Mouse (Mus musculus) neural tube, embryonic 10.5 days (tissue): Measurements from ENCODE around the gene Borcs7.

Experiments used
- DNase-seq: peaks from one replicate; pipeline ENCODE4 v3.0.0-alpha.2; 2017; ENCODE audit warnings: low spot score; ENCODE audit errors: extremely low spot score

Gene Borcs7

DNA sequence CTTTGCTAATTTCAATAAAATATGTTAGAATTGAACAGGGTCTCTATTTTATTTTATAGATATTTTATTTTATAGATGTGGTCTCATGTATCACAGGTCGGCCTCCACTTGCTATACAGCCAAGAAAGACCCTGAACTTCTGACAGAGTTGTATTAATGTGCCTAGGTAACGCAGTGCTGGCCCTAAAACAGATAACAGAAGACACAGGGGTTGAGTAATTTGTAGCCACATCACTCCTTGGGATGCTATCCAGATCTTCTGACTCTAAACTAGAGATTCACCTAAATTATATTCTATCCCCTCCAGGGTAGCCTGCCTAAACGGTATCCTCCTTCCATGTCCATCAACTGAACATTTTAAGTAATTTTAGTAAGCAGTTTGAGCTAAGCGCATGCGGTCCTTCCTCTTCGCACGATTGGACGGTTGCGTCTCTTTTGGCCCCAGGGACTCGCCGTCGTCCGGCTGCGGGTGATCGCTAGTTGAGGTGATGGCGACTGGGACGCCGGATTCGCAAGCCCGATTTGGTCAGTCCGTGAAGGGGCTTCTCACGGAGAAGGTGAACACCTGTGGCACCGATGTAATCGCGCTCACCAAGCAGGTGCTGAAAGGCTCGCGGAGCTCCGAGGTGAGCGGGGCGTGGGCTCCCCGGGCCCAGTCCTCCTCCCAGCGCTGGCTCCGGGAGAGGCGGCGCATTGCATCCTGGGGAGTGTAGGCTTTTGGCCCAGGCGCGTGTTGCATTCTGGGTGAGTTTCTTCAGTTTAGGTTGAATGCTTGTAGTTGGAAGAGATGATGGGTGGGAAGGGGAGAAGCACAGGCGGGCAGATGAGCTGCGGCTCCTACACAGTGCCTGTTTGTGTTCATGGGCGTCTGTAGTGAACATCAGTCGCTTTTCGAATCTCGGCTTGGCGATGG lies at the start of gene Borcs7:
Gene Borcs7 (plus strand): TSS at position 447 of the 913 bp plus-strand sequence.
- peak; percentile 87 for DNase-seq

- no peak for DNase-seq
Measured at GRCm38 (mm10) chr19:46640780-46641179, 48.9 kb upstream of the Borcs7 start.

GRCm38 (mm10) chr19:46641420-46642085 lies 48.2 kb upstream of the Borcs7 start:
- DNase-seq = no peak

DNA sequence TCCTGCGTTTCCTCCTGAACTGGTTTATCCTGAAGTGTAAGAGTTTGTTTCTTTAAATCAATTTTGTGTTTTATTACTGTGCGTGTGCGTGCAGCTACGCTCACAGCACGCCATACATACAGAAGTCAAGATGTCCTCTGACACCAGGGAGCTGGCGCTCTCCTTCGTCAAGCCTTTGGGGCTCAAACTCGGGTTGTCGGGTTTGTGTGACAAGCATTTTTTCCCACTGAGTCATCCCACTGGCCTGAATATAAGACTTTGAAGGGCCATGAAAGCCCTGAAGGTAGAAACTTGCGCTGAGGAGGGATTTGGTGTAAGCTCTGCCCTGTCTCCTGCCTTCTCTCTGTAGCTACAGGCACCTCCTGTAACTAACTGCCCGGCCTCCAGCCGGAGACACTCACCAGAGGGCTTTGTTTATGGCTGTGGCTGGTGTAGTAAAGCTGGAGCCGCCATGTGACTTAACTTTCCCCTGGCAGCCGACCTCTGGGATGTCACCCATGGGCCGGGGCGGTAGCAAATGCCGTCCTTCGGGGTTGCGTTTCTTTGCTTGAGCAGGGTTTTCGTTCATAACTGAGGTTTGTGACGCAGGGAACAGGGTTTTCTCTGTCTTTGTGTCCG lies 47.5 kb upstream of the Borcs7 start:
- DNase-seq = no peak

- no peak for DNase-seq
Measured at GRCm38 (mm10) chr19:46643236-46643635, 46.5 kb upstream of the Borcs7 start.

GRCm38 (mm10) chr19:46644343-46644792 lies 45.3 kb upstream of the Borcs7 start:
- DNase-seq = no peak

GRCm38 (mm10) chr19:46644793-46645602 lies 44.7 kb upstream of the Borcs7 start:
- DNase-seq = no peak

DNA sequence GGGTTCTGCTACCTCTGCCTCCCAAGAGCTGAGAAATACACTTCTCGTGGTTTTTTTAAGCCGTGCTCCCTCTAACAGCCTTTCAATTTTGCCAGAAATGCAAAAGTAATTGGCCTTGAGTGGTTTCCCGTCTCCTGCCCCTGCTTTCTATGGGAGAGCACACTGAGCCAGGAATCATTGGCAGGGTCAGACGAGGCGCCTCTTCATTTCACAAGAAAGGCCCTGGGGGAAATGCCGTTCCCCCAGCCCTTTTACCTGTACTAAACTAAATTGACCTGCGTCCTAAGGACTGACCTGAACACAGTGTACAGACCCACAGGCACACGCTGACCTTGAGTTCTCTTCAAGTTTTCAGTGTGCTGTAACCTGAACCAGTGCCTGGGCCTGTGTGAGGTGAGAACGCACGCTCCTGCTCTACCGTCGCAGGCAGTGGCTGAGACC lies 43.6 kb upstream of the Borcs7 start:
- DNase-seq = no peak

DNA sequence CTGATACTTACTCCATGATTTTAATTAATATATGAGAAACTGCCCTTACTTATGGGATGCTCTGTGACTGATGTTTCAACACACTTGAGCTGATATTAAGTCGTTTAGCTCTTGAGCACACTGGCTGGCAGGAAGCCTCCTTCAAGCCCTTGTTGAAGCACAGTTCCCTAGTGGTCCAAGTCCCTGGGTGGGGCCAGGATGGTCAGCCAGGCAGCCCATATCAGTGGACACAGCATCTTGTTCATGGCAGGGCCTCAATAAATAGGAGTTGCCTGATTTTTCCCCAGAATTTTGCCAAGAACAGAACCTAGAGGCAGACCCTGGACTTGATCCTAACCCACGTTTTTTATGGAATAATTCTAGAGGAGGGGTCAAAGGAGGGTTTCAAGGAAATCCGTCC lies 42.5 kb upstream of the Borcs7 start:
- no peak for DNase-seq

DNA sequence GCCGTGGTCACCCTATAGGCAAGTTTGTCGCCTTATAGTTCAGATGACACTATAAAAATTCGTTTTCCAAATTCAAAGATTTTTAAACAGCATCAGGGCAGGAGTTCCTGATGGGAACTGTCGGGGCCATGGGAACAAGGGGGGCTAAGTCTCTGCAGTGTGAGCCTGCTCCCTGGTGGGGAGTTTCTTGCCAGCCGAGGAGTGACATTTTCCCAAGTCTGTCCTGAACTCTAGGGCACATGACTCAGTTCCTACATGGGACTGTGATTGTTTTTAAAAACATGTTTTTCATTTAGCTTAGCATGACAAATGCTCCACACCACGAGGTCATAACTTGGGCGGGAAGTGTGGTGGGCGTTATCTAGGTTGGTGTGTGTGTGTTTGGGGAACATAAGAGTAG lies 41.9 kb upstream of the Borcs7 start:
- DNase-seq = no peak

DNA sequence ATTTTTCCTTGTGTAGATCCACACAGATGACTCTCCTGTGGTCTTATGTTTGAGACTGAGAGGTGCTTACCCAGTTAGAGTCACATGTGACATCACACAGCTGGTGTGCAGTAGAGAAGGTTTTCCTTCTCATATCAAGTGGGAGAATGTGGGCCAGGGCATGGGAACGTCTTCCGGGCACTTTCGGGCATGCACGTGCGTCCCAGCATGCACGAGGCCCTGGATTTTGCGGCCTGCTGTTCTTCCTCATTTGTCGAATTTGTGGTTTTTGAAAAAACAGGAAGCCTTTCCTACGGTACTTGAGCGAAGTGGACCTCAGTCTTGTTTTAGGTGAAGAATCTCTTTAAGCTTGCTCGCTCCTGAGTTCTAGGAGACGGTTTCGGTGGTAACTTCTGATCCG lies 41.1 kb upstream of the Borcs7 start:
- no peak for DNase-seq

DNA sequence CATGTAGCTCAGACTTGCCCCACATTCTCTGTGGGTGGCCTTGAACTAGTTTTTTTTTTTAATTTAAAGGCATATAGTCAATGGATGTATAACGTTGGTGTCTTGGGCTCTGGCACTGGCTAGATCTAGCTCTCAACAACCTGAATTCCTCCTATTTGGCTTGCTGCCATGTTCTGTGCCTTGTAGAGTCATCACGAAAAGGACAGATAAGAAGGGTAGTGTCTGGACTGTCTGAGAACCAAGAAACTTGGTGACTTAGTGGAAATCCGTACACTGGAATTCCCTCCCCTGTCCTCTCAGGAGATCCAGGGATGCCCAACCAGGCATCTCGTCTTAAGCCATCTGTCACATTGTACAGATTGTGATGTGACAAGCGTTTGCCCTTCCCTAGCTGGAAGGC lies 36.5 kb upstream of the Borcs7 start:
- DNase-seq = no peak

- DNase-seq = no peak
Measured at GRCm38 (mm10) chr19:46653616-46654235, 36.0 kb upstream of the Borcs7 start.

DNA sequence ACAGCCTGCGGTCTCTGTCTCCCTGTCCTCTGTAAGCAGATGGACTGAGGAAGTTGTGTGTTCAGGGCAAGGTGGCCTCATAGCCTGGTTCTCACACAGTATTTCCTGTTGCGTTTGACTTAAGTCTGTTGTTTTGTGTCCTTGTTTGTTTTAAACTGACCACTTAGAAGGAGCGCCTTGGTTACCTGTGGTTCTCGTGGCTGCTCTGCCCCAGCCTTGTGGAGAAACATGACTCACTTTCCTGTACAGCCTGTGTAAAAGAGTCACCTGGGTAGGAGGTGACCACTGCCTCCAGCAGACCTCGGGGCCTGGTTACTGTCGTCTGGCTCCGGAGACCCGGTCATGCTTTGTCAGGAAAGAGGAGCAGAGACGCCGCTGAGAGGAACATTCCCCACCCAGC lies 34.1 kb upstream of the Borcs7 start:
- no peak for DNase-seq

GRCm38 (mm10) chr19:46656151-46656840 lies 33.4 kb upstream of the Borcs7 start:
- no peak for DNase-seq

DNA sequence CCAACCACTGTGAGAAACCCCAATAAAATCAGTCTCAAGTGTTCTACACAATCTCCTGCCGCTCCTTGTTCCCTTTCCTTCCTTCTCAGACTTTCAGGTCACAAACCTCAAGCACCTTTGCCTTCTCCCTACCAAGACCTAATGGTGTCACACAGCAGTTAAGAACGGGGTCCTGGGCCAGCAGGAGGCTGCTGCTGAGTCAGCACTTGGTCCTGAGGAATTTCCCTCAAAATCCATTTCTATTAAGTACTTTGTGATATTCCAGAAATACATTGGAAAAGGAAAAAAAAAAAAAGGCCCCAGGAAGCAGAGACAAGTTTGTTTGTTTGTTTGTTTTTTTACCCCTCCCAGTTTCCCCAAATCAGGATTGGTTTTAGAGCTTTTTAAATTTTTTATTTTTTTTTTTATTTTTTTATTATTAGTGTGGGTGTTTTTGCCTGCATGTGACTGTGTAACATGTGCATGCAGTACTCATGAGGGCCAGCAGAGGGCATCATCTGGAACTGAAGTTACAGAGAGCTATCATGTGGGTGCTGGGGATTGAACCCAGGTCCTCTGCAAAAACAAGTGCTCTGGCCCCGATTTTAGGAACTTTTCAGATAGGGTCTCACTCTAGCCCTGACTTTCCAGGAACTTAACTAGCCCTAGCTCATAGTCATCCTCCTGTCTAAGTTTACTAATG lies 32.2 kb upstream of the Borcs7 start:
- no peak for DNase-seq

DNA sequence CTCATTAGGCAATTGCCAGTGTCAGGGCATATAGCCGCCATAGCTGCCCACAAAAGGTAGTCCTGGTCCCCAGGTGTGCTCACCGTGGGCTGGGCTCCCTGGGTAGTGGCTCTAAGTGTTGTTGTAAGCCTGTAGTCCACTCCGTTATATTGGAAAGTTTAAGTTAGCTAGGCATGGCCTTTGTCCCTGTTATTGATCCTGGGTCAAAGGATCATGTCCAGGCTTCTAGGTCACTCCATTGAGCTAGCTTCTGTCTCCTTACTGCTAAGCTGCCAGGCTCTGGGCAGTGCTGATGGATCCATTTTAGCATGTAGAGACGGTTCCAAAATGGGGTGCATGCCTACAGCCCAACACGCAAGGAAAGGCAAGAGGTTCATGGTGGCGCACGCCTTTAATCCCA lies 31.4 kb upstream of the Borcs7 start:
- no peak for DNase-seq

DNA sequence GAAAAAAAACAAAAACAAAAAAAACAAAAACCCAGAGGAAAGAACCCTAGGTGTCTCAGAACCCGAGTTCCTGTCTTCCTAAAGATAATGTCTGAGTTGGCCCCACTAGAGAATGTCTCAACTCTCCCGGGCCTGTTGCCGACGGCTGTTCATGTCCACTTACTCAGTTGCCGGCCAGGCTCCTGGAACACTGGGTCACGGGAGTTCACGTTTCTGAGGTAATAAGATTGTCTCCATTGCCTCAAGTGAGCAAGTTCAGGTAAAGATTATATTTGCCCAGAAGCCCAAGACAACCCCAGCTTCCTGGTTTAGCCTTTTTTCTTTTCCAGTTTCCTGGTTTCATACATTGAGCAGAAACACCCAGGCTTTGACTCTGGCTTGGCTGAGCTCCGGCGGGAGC lies 30.9 kb upstream of the Borcs7 start:
- DNase-seq = no peak

- DNase-seq = no peak
Measured at GRCm38 (mm10) chr19:46661511-46661910, 28.2 kb upstream of the Borcs7 start.

DNA sequence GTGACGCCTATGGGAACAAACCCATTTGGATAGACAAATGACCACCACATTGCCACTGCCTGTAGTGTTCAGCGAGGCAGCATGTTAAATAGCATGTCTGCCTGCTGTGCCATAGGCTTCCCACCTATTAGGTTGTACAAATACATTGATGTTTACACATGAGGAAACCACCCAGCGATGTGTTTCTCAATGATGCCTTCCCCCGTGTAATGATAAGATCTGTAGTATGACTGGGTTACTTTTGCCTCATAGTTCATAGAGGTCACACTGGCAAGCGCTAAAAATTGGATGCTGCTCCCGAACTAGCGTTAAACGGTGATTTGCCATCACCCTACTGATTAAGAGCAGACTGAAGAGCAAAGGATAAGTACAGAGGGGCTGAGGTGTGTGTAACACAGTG lies 27.5 kb upstream of the Borcs7 start:
- DNase-seq = no peak
